ENCODE assay signal across 20 mouse cellular contexts in the genomic region with DNA sequence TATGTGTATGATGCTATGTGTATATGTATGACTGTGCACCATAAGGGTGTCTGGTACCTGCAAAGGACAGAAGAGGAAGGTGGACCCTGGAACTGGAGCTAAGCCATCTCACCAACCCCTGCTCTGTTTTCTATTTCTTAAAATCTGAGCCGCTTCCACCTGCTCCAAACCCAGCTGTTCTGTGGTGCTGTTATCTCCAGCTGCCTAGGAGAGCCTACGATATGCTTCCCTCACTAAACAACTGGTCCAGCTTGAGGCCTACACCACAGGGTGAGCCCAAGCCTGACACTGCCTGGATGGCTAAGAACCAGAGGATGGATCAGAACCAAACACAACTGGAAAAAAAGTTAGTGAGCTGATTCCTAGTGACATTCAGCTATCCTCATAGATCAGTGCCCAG. TPM values are rescaled to one million over a fixed set of nuclear protein-coding genes. Genes with fewer than 3 reads are reported as not detected.
DNase-seq lines count a peak whose midpoint lies in the region; ATAC-seq lines count a peak whose summit lies in the region.
"Had no signal": no experiment of that assay in that cellular context is flagged by ENCODE, and none has a peak within 500 bp of the region (broad histone marks: within the 10 kb centered on the region; RNA-seq: fewer than 3 reads in every experiment).

No protein-coding gene starts in this region.

- H3K4me2 ChIP-seq in forebrain, embryonic 13.5 days: no peak overlapping the region
- H3K4me2 ChIP-seq in forebrain, embryonic 16.5 days (ENCODE audit: low read length): no peak overlapping the region
- H3K4me2 ChIP-seq in midbrain, embryonic 11.5 days: no peak overlapping the region
- no peak overlapping the region for H3K4me2 ChIP-seq in midbrain, embryonic 13.5 days (replicated peaks)
- H3K4me2 ChIP-seq: embryonic facial prominence, embryonic 12.5 days had no signal

- intact Hi-C loops in gastrocnemius, postnatal 14 days (cut with DNase I; ENCODE audit: low total_unique reads): no loop called here

- 0 out of 2 replicates have a peak overlapping the region, but pooled peaks have one; percentile 14 for H3K9ac ChIP-seq in forebrain, embryonic 13.5 days
- no peak overlapping the region for H3K9ac ChIP-seq in forebrain, embryonic 16.5 days (replicated peaks; ENCODE audit: low read depth, low read length)
- no peak overlapping the region for H3K9ac ChIP-seq in midbrain, embryonic 11.5 days (ENCODE audit: low read length)
- H3K9ac ChIP-seq in midbrain, embryonic 13.5 days (replicated peaks): no peak overlapping the region
- H3K9ac ChIP-seq: embryonic facial prominence, embryonic 12.5 days; forebrain, postnatal 0 days had no signal

- H3K9me3 ChIP-seq in forebrain, embryonic 13.5 days (replicated peaks): no peaks in the 10 kb centered on the region
- H3K9me3 ChIP-seq in forebrain, embryonic 16.5 days (ENCODE audit: control insufficient read depth, low read length): no peaks in the 10 kb centered on the region
- H3K9me3 ChIP-seq in midbrain, embryonic 11.5 days (ENCODE audit: control insufficient read depth, low read length): no peaks in the 10 kb centered on the region
- no peaks in the 10 kb centered on the region for H3K9me3 ChIP-seq in midbrain, embryonic 13.5 days
- H3K9me3 ChIP-seq: embryonic facial prominence, embryonic 10.5 days; embryonic facial prominence, embryonic 12.5 days; G1E had no signal

- no peak for ATAC-seq in forebrain, embryonic 13.5 days
- no peak for ATAC-seq in forebrain, embryonic 16.5 days
- ATAC-seq in midbrain, embryonic 11.5 days (ENCODE audit: low FRiP score): no peak
- no peak for ATAC-seq in midbrain, embryonic 13.5 days
- ATAC-seq: CD4-positive, CD25-positive, alpha-beta regulatory T cell, adult 4 months; forebrain, embryonic 14.5 days; forebrain, postnatal 0 days had no signal

- peaks cover 8% of the 10 kb centered on the region; the same call in 1 of the 2 replicates for H3K4me1 ChIP-seq in forebrain, embryonic 13.5 days
- H3K4me1 ChIP-seq in forebrain, embryonic 16.5 days (replicated peaks; ENCODE audit: control insufficient read depth, insufficient read depth, low read length): peaks cover 3% of the 10 kb centered on the region; the same call in 1 of the 2 replicates
- H3K4me1 ChIP-seq in midbrain, embryonic 11.5 days (ENCODE audit: control insufficient read depth, insufficient read depth, low read length): no peaks in the 10 kb centered on the region
- peaks cover 9% of the 10 kb centered on the region for H3K4me1 ChIP-seq in midbrain, embryonic 13.5 days (replicated peaks)
- H3K4me1 ChIP-seq: embryonic facial prominence, embryonic 10.5 days had no signal

- no peak overlapping the region for H3K4me3 ChIP-seq in forebrain, embryonic 13.5 days
- H3K4me3 ChIP-seq in forebrain, embryonic 16.5 days (replicated peaks; ENCODE audit: low read length): no peak overlapping the region
- no peak overlapping the region for H3K4me3 ChIP-seq in midbrain, embryonic 11.5 days (ENCODE audit: low read depth, low read length)
- H3K4me3 ChIP-seq in midbrain, embryonic 13.5 days (replicated peaks): no peak overlapping the region
- H3K4me3 ChIP-seq: embryonic facial prominence, embryonic 10.5 days; embryonic facial prominence, embryonic 12.5 days had no signal

- H3K36me3 ChIP-seq in forebrain, embryonic 13.5 days (ENCODE audit: poor library complexity, severe bottlenecking): peaks cover 36% of the 10 kb centered on the region
- no peaks in the 10 kb centered on the region for H3K36me3 ChIP-seq in forebrain, embryonic 16.5 days (ENCODE audit: control insufficient read depth, insufficient read depth)
- no peaks in the 10 kb centered on the region; the same call in 1 of the 2 replicates for H3K36me3 ChIP-seq in midbrain, embryonic 11.5 days (ENCODE audit: control insufficient read depth, insufficient read depth, low read length)
- peaks cover 12% of the 10 kb centered on the region for H3K36me3 ChIP-seq in midbrain, embryonic 13.5 days

- H3K27me3 ChIP-seq in forebrain, embryonic 13.5 days: no peaks in the 10 kb centered on the region
- H3K27me3 ChIP-seq in forebrain, embryonic 16.5 days (replicated peaks; ENCODE audit: control insufficient read depth, insufficient read depth, low read length): no peaks in the 10 kb centered on the region
- H3K27me3 ChIP-seq in midbrain, embryonic 11.5 days (ENCODE audit: control insufficient read depth, insufficient read depth, low read length): no peaks in the 10 kb centered on the region
- no peaks in the 10 kb centered on the region for H3K27me3 ChIP-seq in midbrain, embryonic 13.5 days
- H3K27me3 ChIP-seq: CH12.LX; embryonic facial prominence, embryonic 12.5 days had no signal

- DNase-seq in midbrain, embryonic 11.5 days (ENCODE audit: low spot score, missing footprints): peak; percentile 0
- no peak for DNase-seq in gastrocnemius, postnatal 14 days
- DNase-seq: adrenal gland, adult 2 months; adrenal gland, postnatal 14 days; adrenal gland, postnatal 36 days; B cell, adult 2 months; cerebellum, adult 11-12 months; cerebellum, adult 2 months; cerebellum, adult 9-10 months; cerebellum, postnatal 25 days; forebrain, postnatal 0 days had no signal

- WGBS in forebrain, embryonic 13.5 days: 89% methylated on average over 2 of the region's 2 CpGs
- 83% methylated on average over 2 of the region's 2 CpGs for WGBS in forebrain, embryonic 16.5 days
- 93% methylated on average over 2 of the region's 2 CpGs for WGBS in midbrain, embryonic 11.5 days
- 95% methylated on average over 2 of the region's 2 CpGs for WGBS in midbrain, embryonic 13.5 days

- H3K27ac ChIP-seq in forebrain, embryonic 13.5 days: no peak overlapping the region
- H3K27ac ChIP-seq in forebrain, embryonic 16.5 days (ENCODE audit: low read length): no peak overlapping the region
- no peak overlapping the region for H3K27ac ChIP-seq in midbrain, embryonic 11.5 days (ENCODE audit: low read depth, low read length)
- H3K27ac ChIP-seq in midbrain, embryonic 13.5 days: no peak overlapping the region
- H3K27ac ChIP-seq: embryonic facial prominence, embryonic 10.5 days; embryonic facial prominence, embryonic 12.5 days had no signal

RNA-seq across cellular contexts. Expression of gene Arf3, which starts 8.9 kb away (rescaled TPM):
- 49.2 and 55.1 TPM in 2 replicates for polyA plus RNA-seq in forebrain, embryonic 13.5 days (2015; fragmentation: Nextera tagmentation; extraction: Ambion mirVana)
- 82.6 and 99.9 TPM in 2 replicates for polyA plus RNA-seq in forebrain, embryonic 16.5 days (2015; fragmentation: Nextera tagmentation; extraction: Ambion mirVana)
- 28.1 and 33.4 TPM in 2 replicates for polyA plus RNA-seq in midbrain, embryonic 11.5 days (2014; fragmentation: Nextera tagmentation; extraction: Ambion mirVana)
- 57.5 and 66.0 TPM in 2 replicates for polyA plus RNA-seq in midbrain, embryonic 13.5 days (2015; fragmentation: Nextera tagmentation; extraction: Ambion mirVana)
- total RNA-seq in gastrocnemius, postnatal 14 days (2021): 10 to 100 TPM; 14.6 to 15.8 TPM

RNA-seq across cellular contexts. Expression of gene Wnt10b, which starts 23.8 kb away (rescaled TPM):
- not detected in 2 replicates for polyA plus RNA-seq in forebrain, embryonic 13.5 days (2015; fragmentation: Nextera tagmentation; extraction: Ambion mirVana)
- polyA plus RNA-seq in forebrain, embryonic 16.5 days (2015; fragmentation: Nextera tagmentation; extraction: Ambion mirVana): not detected in 2 replicates
- 0.30 and 0.40 TPM in 2 replicates for polyA plus RNA-seq in midbrain, embryonic 11.5 days (2014; fragmentation: Nextera tagmentation; extraction: Ambion mirVana)
- 0.24 TPM in 1 of 2 replicates, not detected in the other for polyA plus RNA-seq in midbrain, embryonic 13.5 days (2015; fragmentation: Nextera tagmentation; extraction: Ambion mirVana)
- total RNA-seq in gastrocnemius, postnatal 14 days (2021): 1 to 10 TPM in 1 of 2 experiments, under 1 TPM in 1; 0.78 to 1.5 TPM
- polyA plus RNA-seq: CD4-positive, CD25-positive, alpha-beta regulatory T cell, adult 4 months; forebrain, embryonic 14.5 days; forebrain, postnatal 0 days had no signal

RNA-seq across cellular contexts. Expression of gene Fkbp11, which starts 26.1 kb away (rescaled TPM):
- 3.0 and 4.9 TPM in 2 replicates for polyA plus RNA-seq in forebrain, embryonic 13.5 days (2015; fragmentation: Nextera tagmentation; extraction: Ambion mirVana)
- polyA plus RNA-seq in forebrain, embryonic 16.5 days (2015; fragmentation: Nextera tagmentation; extraction: Ambion mirVana): 3.7 and 5.7 TPM in 2 replicates
- polyA plus RNA-seq in midbrain, embryonic 11.5 days (2014; fragmentation: Nextera tagmentation; extraction: Ambion mirVana): 10.3 and 10.5 TPM in 2 replicates
- 3.5 and 4.1 TPM in 2 replicates for polyA plus RNA-seq in midbrain, embryonic 13.5 days (2015; fragmentation: Nextera tagmentation; extraction: Ambion mirVana)
- 1 to 10 TPM; 3.9 to 4.4 TPM for total RNA-seq in gastrocnemius, postnatal 14 days (2021)

RNA-seq across cellular contexts. Expression of gene Wnt1, which starts 35.5 kb away (rescaled TPM):
- polyA plus RNA-seq in forebrain, embryonic 13.5 days (2015; fragmentation: Nextera tagmentation; extraction: Ambion mirVana): not detected in 2 replicates
- polyA plus RNA-seq in forebrain, embryonic 16.5 days (2015; fragmentation: Nextera tagmentation; extraction: Ambion mirVana): 0.10 and 0.42 TPM in 2 replicates
- 11.6 and 14.0 TPM in 2 replicates for polyA plus RNA-seq in midbrain, embryonic 11.5 days (2014; fragmentation: Nextera tagmentation; extraction: Ambion mirVana)
- polyA plus RNA-seq in midbrain, embryonic 13.5 days (2015; fragmentation: Nextera tagmentation; extraction: Ambion mirVana): 4.0 and 8.6 TPM in 2 replicates
- total RNA-seq in gastrocnemius, postnatal 14 days (2021): under 1 TPM in 1 of 2 experiments, not detected in 1; 0.10 TPM
- total RNA-seq: adrenal gland, adult 2 months; adrenal gland, postnatal 14 days; adrenal gland, postnatal 36 days; CH12.LX; forebrain, postnatal 0 days; G1E had no signal
- polyA plus RNA-seq: CD4-positive, CD25-positive, alpha-beta regulatory T cell, adult 4 months; cerebellum, adult 2 months; forebrain, embryonic 14.5 days; G1E had no signal

RNA-seq across cellular contexts. Expression of gene Ccdc65, which starts 46.1 kb away (rescaled TPM):
- 2.1 TPM in 2 replicates for polyA plus RNA-seq in forebrain, embryonic 13.5 days (2015; fragmentation: Nextera tagmentation; extraction: Ambion mirVana)
- 2.9 and 4.2 TPM in 2 replicates for polyA plus RNA-seq in forebrain, embryonic 16.5 days (2015; fragmentation: Nextera tagmentation; extraction: Ambion mirVana)
- 0.71 and 1.4 TPM in 2 replicates for polyA plus RNA-seq in midbrain, embryonic 11.5 days (2014; fragmentation: Nextera tagmentation; extraction: Ambion mirVana)
- polyA plus RNA-seq in midbrain, embryonic 13.5 days (2015; fragmentation: Nextera tagmentation; extraction: Ambion mirVana): 2.6 and 3.2 TPM in 2 replicates
- not detected for total RNA-seq in gastrocnemius, postnatal 14 days (2021)
- polyA plus RNA-seq: CD4-positive, CD25-positive, alpha-beta regulatory T cell, adult 4 months; G1E had no signal
